Mouse (Mus musculus) frontal cortex, postnatal 14 days (tissue): ENCODE measurements at regions not wholly inside any gene's neighbourhood (a gene's known extent, or its start where the extent isn't known, plus 50 kb on each side); places are given as distances from the start of the nearest gene placed in this dataset.
A peak's percentile ranks its signal among the peaks of the same experiment; 100 is the strongest.
"Not testable (repeated sequence)": the region's sequence is repeated elsewhere in the genome, so short reads cannot be mapped to it uniquely, and the experiment has no call there.

Experiments
- DNase-seq, 2 experiments: peaks; one replicate each; pipeline ENCODE4 v3.0.0; 2022; ENCODE audit warnings: low spot score in 2 of 2

GRCm38 (mm10) chr8:31518903-31519302 is 1909.6 kb upstream of the 5930422O12Rik start:
- DNase-seq: no peak

- DNase-seq: no peak
Observed at GRCm38 (mm10) chr8:31520991-31521448, 1907.5 kb upstream of the 5930422O12Rik start.

- no peak for DNase-seq
Observed at GRCm38 (mm10) chr8:31525071-31525470, 1903.4 kb upstream of the 5930422O12Rik start.

GRCm38 (mm10) chr8:31539251-31539650 is 1889.3 kb upstream of the 5930422O12Rik start:
- no peak for DNase-seq

- DNase-seq: no peak
Observed at GRCm38 (mm10) chr8:31541646-31542045, 1886.9 kb upstream of the 5930422O12Rik start.

GRCm38 (mm10) chr8:31574136-31574535 is 1854.4 kb upstream of the 5930422O12Rik start:
- no peak for DNase-seq

- DNase-seq: no peak
Observed at GRCm38 (mm10) chr8:31576129-31576528, 1852.4 kb upstream of the 5930422O12Rik start.

GRCm38 (mm10) chr8:31584661-31585060 is 1843.8 kb upstream of the 5930422O12Rik start:
- DNase-seq: no peak

GRCm38 (mm10) chr8:31599536-31599935 is 1829.0 kb upstream of the 5930422O12Rik start:
- no peak for DNase-seq

- no peak for DNase-seq
Observed at GRCm38 (mm10) chr8:31600979-31601378, 1827.5 kb upstream of the 5930422O12Rik start.

- DNase-seq: no peak
Observed at GRCm38 (mm10) chr8:31616501-31616900, 1812.0 kb upstream of the 5930422O12Rik start.

GRCm38 (mm10) chr8:31627708-31628107 is 1800.8 kb upstream of the 5930422O12Rik start:
- DNase-seq: no peak

GRCm38 (mm10) chr8:31628146-31628545 is 1800.4 kb upstream of the 5930422O12Rik start:
- no peak for DNase-seq

- DNase-seq: no peak
Observed at GRCm38 (mm10) chr8:31638417-31638816, 1790.1 kb upstream of the 5930422O12Rik start.

GRCm38 (mm10) chr8:31663717-31664116 is 1764.8 kb upstream of the 5930422O12Rik start:
- no peak for DNase-seq

- DNase-seq: no peak
Observed at GRCm38 (mm10) chr8:31665485-31665884, 1763.0 kb upstream of the 5930422O12Rik start.

- no peak for DNase-seq
Observed at GRCm38 (mm10) chr8:31704168-31704567, 1724.3 kb upstream of the 5930422O12Rik start.

GRCm38 (mm10) chr8:31713321-31714076 is 1715.0 kb upstream of the 5930422O12Rik start:
- peak in 1 of 2 experiments; percentile 9 for DNase-seq

- DNase-seq: no peak
Observed at GRCm38 (mm10) chr8:31714077-31714458, 1714.4 kb upstream of the 5930422O12Rik start.

- DNase-seq: no peak
Observed at GRCm38 (mm10) chr8:31720021-31720420, 1708.5 kb upstream of the 5930422O12Rik start.

GRCm38 (mm10) chr8:31720585-31720984 is 1707.9 kb upstream of the 5930422O12Rik start:
- no peak for DNase-seq

- DNase-seq: no peak
Observed at GRCm38 (mm10) chr8:31725430-31725829, 1703.1 kb upstream of the 5930422O12Rik start.

GRCm38 (mm10) chr8:31735610-31736009 is 1692.9 kb upstream of the 5930422O12Rik start:
- DNase-seq: no peak

GRCm38 (mm10) chr8:31737314-31737713 is 1691.2 kb upstream of the 5930422O12Rik start:
- DNase-seq: not testable (repeated sequence)
